In genomic region chr11:105293901-105294494, GRCm38 (mm10) we compare ENCODE assay signal across 9 mouse cellular contexts. TPM values are rescaled to one million over a fixed set of nuclear protein-coding genes. Genes with fewer than 3 reads are reported as not detected.
DNase-seq lines count a peak whose midpoint lies in the region; ATAC-seq and TF ChIP-seq lines count a peak whose summit lies in the region.
"Had no signal": no experiment of that assay in that cellular context is flagged by ENCODE, and none has a peak within 500 bp of the region (broad histone marks: within the 10 kb centered on the region; RNA-seq: fewer than 3 reads in every experiment).

No protein-coding gene starts in this region.

- 26% methylated on average over 9 of the region's 9 CpGs for WGBS in heart, embryonic 15.5 days
- WGBS in liver, embryonic 12.5 days (ENCODE audit: insufficient replicate concordance), result 11% methylated on average over 9 of the region's 9 CpGs

- H3K36me3 ChIP-seq in heart, embryonic 15.5 days, result no peaks in the 10 kb centered on the region
- no peaks in the 10 kb centered on the region for H3K36me3 ChIP-seq in liver, embryonic 12.5 days

- H3K9ac ChIP-seq in heart, embryonic 15.5 days, result peak overlapping the region; percentile 29; the same call in 1 of the 2 replicates
- no peak overlapping the region for H3K9ac ChIP-seq in liver, embryonic 12.5 days

- H3K4me2 ChIP-seq in heart, embryonic 15.5 days, result peak overlapping the region; percentile 97
- H3K4me2 ChIP-seq in liver, embryonic 12.5 days, result peak overlapping the region; percentile 55

- intact Hi-C loops in left cerebral cortex, adult 2 months (cut with DNase I), result no loop called here

- peak overlapping the region; percentile 68 for H3K4me3 ChIP-seq in heart, embryonic 15.5 days
- peak overlapping the region; percentile 13 for H3K4me3 ChIP-seq in liver, embryonic 12.5 days
- no peak overlapping the region for H3K4me3 ChIP-seq in left cerebral cortex, adult 2 months

- peak; percentile 62 for DNase-seq in 3T3-L1 (ENCODE audit: low read depth, low spot score)
- peak; percentile 25 for DNase-seq in embryo, embryonic 10 days (ENCODE audit: low spot score)
- no peak for DNase-seq in spleen, adult 12 weeks (ENCODE audit: low spot score)
- DNase-seq in spleen, postnatal 14 days (ENCODE audit: low spot score in 2 of 2), result no peak
- no peak for DNase-seq in left cerebral cortex, adult 2 months (ENCODE audit: extremely low spot score in 1 of 2, low spot score in 2 of 2)
- no peak for DNase-seq in thymus, postnatal 10 days (ENCODE audit: low spot score in 2 of 2)
- DNase-seq: thymus, adult 2 months had no signal

- H3K4me1 ChIP-seq in heart, embryonic 15.5 days (replicated peaks), result peaks cover 35% of the 10 kb centered on the region
- H3K4me1 ChIP-seq in liver, embryonic 12.5 days, result peaks cover 8% of the 10 kb centered on the region; the same call in 1 of the 2 replicates

- no peak for TF ChIP-seq CTCF in left cerebral cortex, adult 2 months (IDR thresholded peaks at IDR 0.05)

- no peak for ATAC-seq in heart, embryonic 15.5 days (replicated peaks; ENCODE audit: insufficient number of reproducible peaks, insufficient read depth, low FRiP score, low read depth)
- no peak for ATAC-seq in liver, embryonic 12.5 days

- H3K27ac ChIP-seq in heart, embryonic 15.5 days, result peak overlapping the region; percentile 83
- peak overlapping the region; percentile 29; the same call in 1 of the 2 replicates for H3K27ac ChIP-seq in liver, embryonic 12.5 days
- no peak overlapping the region for H3K27ac ChIP-seq in left cerebral cortex, adult 2 months

- H3K27me3 ChIP-seq in heart, embryonic 15.5 days, result peaks cover 13% of the 10 kb centered on the region
- H3K27me3 ChIP-seq in liver, embryonic 12.5 days (replicated peaks), result peaks cover 64% of the 10 kb centered on the region

- no peaks in the 10 kb centered on the region for H3K9me3 ChIP-seq in heart, embryonic 15.5 days (replicated peaks)
- no peaks in the 10 kb centered on the region for H3K9me3 ChIP-seq in liver, embryonic 12.5 days (replicated peaks)

RNA-seq across cellular contexts. Expression of gene Mrc2, which starts 1.6 kb away (rescaled TPM):
- 8.0 and 11.7 TPM in 2 replicates for polyA plus RNA-seq in heart, embryonic 15.5 days (2015; fragmentation: Nextera tagmentation; extraction: Ambion mirVana)
- 2.8 and 3.2 TPM in 2 replicates for polyA plus RNA-seq in liver, embryonic 12.5 days (2016; fragmentation: Nextera tagmentation; extraction: Ambion mirVana)
- total RNA-seq in left cerebral cortex, adult 2 months (2021), result 1 to 10 TPM; 5.1 to 7.2 TPM

Comparison
In these comparisons a context has a peak if more than half of its experiments do, and no peak if none do; other contexts are left out.
1. DNase-seq: peak in 3T3-L1 (single experiment) and embryo, embryonic 10 days (single experiment); none in spleen, adult 12 weeks (single experiment), spleen, postnatal 14 days (0 of 2), left cerebral cortex, adult 2 months (0 of 2) and thymus, postnatal 10 days (0 of 2).